Mouse (Mus musculus) heart, postnatal 0 days (tissue): Measurements from ENCODE around the gene Fads1. TPM values are rescaled to one million over a fixed set of nuclear protein-coding genes. Genes with fewer than 3 reads are reported as not detected.
A peak's percentile ranks its signal among the peaks of the same experiment; 100 is the strongest.

Experiments
- ATAC-seq: fragments of 200-750 bp; cut with Nextera tagmentation; 2 replicates; pipeline ENCODE4 v1.8.0; 2017; ENCODE audit warnings: low read depth, moderate number of reproducible peaks, moderate library complexity; ENCODE audit not compliant: insufficient read depth
- DNase-seq: peaks from one replicate; pipeline ENCODE4 v3.0.0-alpha.2; 2016; ENCODE audit warnings: low spot score
- H3K27ac ChIP-seq: fragments of 300-500 bp; sonication (generic); 2 replicates; pipeline ENCODE4 v1.5.1; 2014; ENCODE audit warnings: low read depth, mild to moderate bottlenecking
- H3K27me3 ChIP-seq: fragments of 300-500 bp; sonication (generic); 2 replicates; pipeline ENCODE4 v1.6.1; 2014; ENCODE audit warnings: low read length, mixed read lengths; ENCODE audit not compliant: control insufficient read depth, insufficient read depth
- H3K36me3 ChIP-seq: fragments of 300-500 bp; sonication (generic); replicated peaks from 2 replicates; pipeline ENCODE4 v1.6.1; 2014; ENCODE audit warnings: low read length, mixed read lengths; ENCODE audit not compliant: control insufficient read depth, insufficient read depth
- H3K4me1 ChIP-seq: fragments of 300-500 bp; sonication (generic); 2 replicates; pipeline ENCODE4 v1.6.1; 2014; ENCODE audit warnings: antibody characterized with exemption; ENCODE audit not compliant: control insufficient read depth, insufficient read depth
- H3K4me2 ChIP-seq: fragments of 300-500 bp; sonication (generic); 2 replicates; pipeline ENCODE4 v1.6.1; 2014; ENCODE audit warnings: low read depth, mild to moderate bottlenecking, low read length, moderate library complexity
- H3K4me3 ChIP-seq: fragments of 300-500 bp; sonication (generic); 2 replicates; pipeline ENCODE4 v1.5.1; 2014; ENCODE audit warnings: low read depth, low read length
- H3K9ac ChIP-seq: fragments of 300-500 bp; sonication (generic); replicated peaks from 2 replicates; pipeline ENCODE4 v1.6.1; 2014; ENCODE audit warnings: low read depth, low read length, mixed read lengths
- H3K9me3 ChIP-seq: fragments of 300-500 bp; sonication (generic); replicated peaks from 2 replicates; pipeline ENCODE4 v1.6.1; 2016; ENCODE audit warnings: low read length; ENCODE audit not compliant: control insufficient read depth
- CTCF ChIP-seq: IDR thresholded peaks from 2 replicates; pipeline ENCODE4 v1.5.1; 2016; ENCODE audit warnings: antibody characterized with exemption, control low read depth, low read depth
- EP300 ChIP-seq: IDR thresholded peaks from 2 replicates; pipeline ENCODE4 v1.6.1; 2016; ENCODE audit warnings: antibody characterized with exemption, low read depth
- WGBS: fragments of 180-500 bp; shearing (Covaris S2); extraction: QIAGEN DNeasy Blood & Tissue Kit; methylation state at CpG from one replicate; pipeline ENCODE4 v1.1.7; 2014; 5-methylcytosine and 5-hydroxymethylcytosine counted together
- polyA plus RNA-seq: library from polyadenylated mRNA; unstranded; fragments of >200 nt; fragmentation: Nextera tagmentation; extraction: Ambion mirVana; gene quantifications from 2 replicates; pipeline ENCODE4 v1.2.1, GENCODE M21; 2015
- total RNA-seq: library from RNA; depleted of rRNA; stranded (reverse); fragments of >200 nt; gene quantifications from 2 replicates; pipeline ENCODE4 v1.2.3, GENCODE M21; 2014; ENCODE audit warnings: low replicate concordance

Gene Fads1
- total and polyA plus RNA-seq, 2 experiments from 2014 or later = 22.1 to 60.1 TPM

DNA sequence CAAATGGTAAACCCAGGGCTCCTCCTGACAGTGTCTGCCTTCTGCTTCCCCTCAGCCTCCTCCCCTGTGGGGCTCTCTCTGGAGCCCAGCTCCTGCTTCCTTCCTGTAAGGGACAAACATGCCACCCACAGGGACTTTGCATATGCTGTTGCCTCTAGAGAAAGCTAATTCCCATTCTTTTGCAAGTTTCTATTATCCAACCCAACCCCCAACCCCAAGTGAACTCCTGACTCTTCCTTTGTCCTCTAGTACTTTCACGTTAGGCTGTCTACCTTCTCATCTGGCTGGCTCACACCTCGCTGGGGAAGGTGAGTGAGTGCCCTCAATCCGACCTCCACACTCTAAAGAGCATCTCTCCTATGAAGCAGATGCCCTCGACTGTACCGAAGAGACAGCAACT lies 49.2 kb downstream of the Fads1 start:
- no peak for TF ChIP-seq CTCF
- no peak for TF ChIP-seq EP300
- DNase-seq (no peak), ATAC-seq (no peak)
- no peaks in the 10 kb centered on the region for H3K36me3 ChIP-seq
- 38% methylated on average over 5 of the region's 5 CpGs for WGBS
- no peak overlapping the region for H3K27ac ChIP-seq
- H3K9me3 ChIP-seq = no peaks in the 10 kb centered on the region
- no peaks in the 10 kb centered on the region for H3K4me1 ChIP-seq
- H3K4me3 ChIP-seq = no peak overlapping the region
- peaks cover 10% of the 10 kb centered on the region; the same call in 1 of the 2 replicates for H3K27me3 ChIP-seq
- no peak overlapping the region for H3K4me2 ChIP-seq
- H3K9ac ChIP-seq = no peak overlapping the region

DNA sequence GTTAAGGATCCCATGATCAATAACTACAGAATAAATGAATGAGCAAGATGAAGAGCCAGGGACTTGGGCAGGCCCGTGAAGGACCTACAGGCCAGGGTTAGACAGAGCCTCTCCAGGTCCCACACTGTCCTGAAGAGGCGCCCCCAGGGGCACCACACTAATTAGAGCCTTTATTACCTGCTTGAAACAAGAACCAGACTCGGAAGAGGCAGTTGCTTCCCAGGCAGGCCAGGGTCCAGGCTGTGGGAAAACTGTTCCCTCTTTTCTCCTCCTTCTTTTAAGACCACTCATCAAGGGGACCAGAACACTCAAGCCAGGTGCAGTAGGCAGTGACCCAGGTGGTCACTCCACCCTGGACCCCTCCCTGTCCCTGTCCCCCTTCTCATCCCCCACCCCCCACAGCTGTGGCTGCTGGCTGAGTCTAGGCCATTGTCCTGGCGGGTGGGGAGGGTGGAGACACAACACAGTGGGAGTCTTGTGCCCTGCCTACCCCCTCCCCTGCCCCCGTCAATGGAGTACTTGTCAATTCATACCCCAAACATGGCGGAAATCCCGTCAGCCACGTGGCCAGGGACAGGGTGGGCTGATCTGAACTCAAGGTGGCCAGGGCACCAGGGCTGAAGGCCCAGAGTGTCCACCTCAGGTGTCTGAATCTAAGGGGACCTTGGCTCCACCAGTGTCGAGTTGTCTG lies 49.8 kb downstream of the Fads1 start:
- TF ChIP-seq EP300 (no peak), CTCF (no peak)
- Histone ChIP-seq H3K27ac (no peak overlapping the region), H3K4me3 (no peak overlapping the region), H3K9ac (no peak overlapping the region), H3K36me3 (no peaks in the 10 kb centered on the region), H3K9me3 (no peaks in the 10 kb centered on the region), H3K4me2 (no peak overlapping the region), H3K27me3 (peaks cover 10% of the 10 kb centered on the region; the same call in 1 of the 2 replicates), H3K4me1 (no peaks in the 10 kb centered on the region)
- no peak for DNase-seq
- ATAC-seq = no peak
- 48% methylated on average over 9 of the region's 9 CpGs for WGBS

DNA sequence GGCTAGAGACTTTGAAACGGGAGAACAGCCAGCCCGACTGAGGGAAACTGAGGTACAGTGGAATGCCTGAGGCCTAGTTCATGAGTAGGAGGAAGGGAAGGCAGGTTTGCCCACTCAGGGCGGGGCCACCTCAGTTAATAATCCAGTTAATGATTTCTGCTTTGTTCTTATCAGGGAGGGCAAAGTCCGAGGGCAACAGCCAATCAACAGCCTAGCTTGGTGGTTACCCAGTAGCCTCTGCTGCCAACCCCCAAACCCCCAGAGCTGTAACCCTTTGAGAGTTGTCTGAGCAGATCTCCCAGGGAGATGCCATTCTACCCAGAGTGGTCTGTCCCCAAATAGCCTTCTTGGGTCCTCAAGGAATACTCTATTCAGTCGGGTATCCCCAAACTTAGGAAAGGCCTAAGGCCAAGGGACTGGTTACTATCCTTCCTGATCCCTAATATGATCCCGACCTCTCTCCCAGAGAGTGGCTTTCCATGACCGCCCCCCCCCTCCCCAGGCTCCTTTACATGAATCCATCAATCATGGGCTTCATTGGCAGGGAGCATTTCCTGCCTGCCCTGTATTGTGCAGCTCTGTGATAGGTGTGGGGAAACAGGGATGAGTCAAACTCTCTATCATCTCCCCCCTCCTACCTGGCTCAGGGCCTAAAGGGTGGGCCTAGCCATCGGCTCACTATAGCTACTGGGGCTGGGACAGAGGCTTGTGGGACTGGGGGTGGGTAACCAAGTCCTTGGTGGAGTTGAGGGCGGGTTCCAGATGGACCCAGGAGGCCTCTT lies 53.3 kb downstream of the Fads1 start:
- Histone ChIP-seq H3K27ac (no peak overlapping the region), H3K27me3 (peaks cover 23% of the 10 kb centered on the region), H3K9me3 (no peaks in the 10 kb centered on the region), H3K4me1 (0 out of 2 replicates have a peak, but pooled peaks cover 4% of the 10 kb centered on the region), H3K9ac (no peak overlapping the region), H3K36me3 (no peaks in the 10 kb centered on the region), H3K4me3 (no peak overlapping the region), H3K4me2 (no peak overlapping the region)
- WGBS = 69% methylated on average over 9 of the region's 9 CpGs
- no peak for TF ChIP-seq EP300
- TF ChIP-seq CTCF = no peak
- no peak for ATAC-seq
- no peak for DNase-seq

DNA sequence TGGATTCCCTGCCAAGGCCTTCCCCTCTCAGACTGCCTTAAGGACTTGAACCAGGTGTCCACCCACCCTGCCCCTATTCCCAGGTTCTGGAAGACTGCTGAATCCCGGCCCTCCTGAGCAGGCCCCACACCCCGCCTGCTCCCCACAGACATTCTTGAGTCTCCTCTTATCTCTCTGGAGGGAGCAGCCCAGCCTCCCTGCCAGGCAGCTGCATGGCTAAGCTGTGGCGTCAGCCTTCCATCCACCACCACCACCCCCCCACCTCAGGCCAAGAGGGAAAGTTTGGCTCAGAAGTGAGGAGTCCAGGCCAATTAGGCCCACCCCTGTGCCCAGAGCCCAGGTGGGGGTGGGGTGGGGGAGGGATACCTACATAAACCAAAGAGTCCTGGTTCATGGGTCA lies 55.8 kb downstream of the Fads1 start:
- ATAC-seq (peak; percentile 37), DNase-seq (no peak)
- Histone ChIP-seq H3K9me3 (no peaks in the 10 kb centered on the region), H3K27ac (no peak overlapping the region), H3K4me3 (no peak overlapping the region), H3K36me3 (no peaks in the 10 kb centered on the region), H3K4me2 (no peak overlapping the region), H3K4me1 (0 out of 2 replicates have a peak, but pooled peaks cover 4% of the 10 kb centered on the region), H3K27me3 (peaks cover 15% of the 10 kb centered on the region), H3K9ac (no peak overlapping the region)
- TF ChIP-seq EP300 = no peak
- no peak for TF ChIP-seq CTCF
- WGBS = 37% methylated on average over 3 of the region's 3 CpGs

DNA sequence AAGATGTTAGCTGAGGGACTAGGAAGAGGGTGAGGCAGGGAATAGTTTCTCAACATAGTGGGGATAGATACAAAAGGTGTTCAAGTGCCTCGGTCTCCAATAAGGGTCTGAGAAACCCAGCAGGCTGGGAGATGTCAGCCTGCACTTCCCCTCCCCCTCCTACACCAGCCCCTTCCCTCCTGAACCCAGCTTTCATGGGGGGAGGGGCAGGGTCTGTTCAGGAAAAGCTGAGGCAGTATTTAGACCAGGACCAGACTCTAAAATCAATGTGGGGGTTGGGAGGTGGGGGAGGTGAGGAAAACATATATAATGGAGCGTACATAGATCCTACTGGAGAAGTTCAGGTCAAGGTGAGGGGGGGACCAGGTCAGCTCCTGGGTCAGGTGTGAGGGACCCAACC lies 56.7 kb downstream of the Fads1 start:
- H3K27ac ChIP-seq = no peak overlapping the region
- no peaks in the 10 kb centered on the region for H3K36me3 ChIP-seq
- peaks cover 15% of the 10 kb centered on the region for H3K27me3 ChIP-seq
- no peaks in the 10 kb centered on the region for H3K9me3 ChIP-seq
- H3K4me3 ChIP-seq = no peak overlapping the region
- DNase-seq = no peak
- H3K9ac ChIP-seq = no peak overlapping the region
- WGBS = 54% methylated on average over 2 of the region's 2 CpGs
- TF ChIP-seq CTCF = no peak
- TF ChIP-seq EP300 = no peak
- no peak for ATAC-seq
- 0 out of 2 replicates have a peak, but pooled peaks cover 4% of the 10 kb centered on the region for H3K4me1 ChIP-seq
- H3K4me2 ChIP-seq = no peak overlapping the region
